Mouse (Mus musculus) neural tube, embryonic 14.5 days (tissue): ENCODE data around the gene Eva1c. TPM values are rescaled to one million over a fixed set of nuclear protein-coding genes. Genes with fewer than 3 reads are reported as not detected.

Source experiments
- ATAC-seq: fragments of 200-750 bp; cut with Nextera tagmentation; 2 replicates; pipeline ENCODE4 v1.8.0; 2017; ENCODE audit warnings: low read depth, mild to moderate bottlenecking, moderate TSS enrichment, moderate library complexity
- H3K27ac ChIP-seq: fragments of 300-500 bp; sonication (generic); 2 replicates; pipeline ENCODE4 v1.5.1; 2014; ENCODE audit warnings: low read depth, mild to moderate bottlenecking, control low read depth, low read length, moderate library complexity, mixed read lengths
- H3K27me3 ChIP-seq: fragments of 300-500 bp; sonication (generic); 2 replicates; pipeline ENCODE4 v1.6.1; 2014; ENCODE audit warnings: low read length; ENCODE audit not compliant: control insufficient read depth, insufficient read depth
- H3K36me3 ChIP-seq: fragments of 300-500 bp; sonication (generic); 2 replicates; pipeline ENCODE4 v1.6.1; 2014; ENCODE audit warnings: low read length, mixed read lengths; ENCODE audit not compliant: control insufficient read depth, insufficient read depth
- H3K4me1 ChIP-seq: fragments of 300-500 bp; sonication (generic); 2 replicates; pipeline ENCODE4 v1.6.1; 2014; ENCODE audit warnings: low read length; ENCODE audit not compliant: control insufficient read depth, insufficient read depth
- H3K4me2 ChIP-seq: fragments of 300-500 bp; sonication (generic); 2 replicates; pipeline ENCODE4 v1.6.1; 2014; ENCODE audit warnings: mild to moderate bottlenecking, low read depth, low read length, control low read depth
- H3K4me3 ChIP-seq: fragments of 300-500 bp; sonication (generic); 2 replicates; pipeline ENCODE4 v1.5.1; 2014; ENCODE audit warnings: low read depth, low read length, control low read depth, mixed read lengths
- H3K9ac ChIP-seq: fragments of 300-500 bp; sonication (generic); replicated peaks from 2 replicates; pipeline ENCODE4 v1.6.1; 2014; ENCODE audit warnings: low read depth, mild to moderate bottlenecking, control low read depth, low read length, mixed read lengths
- H3K9me3 ChIP-seq: fragments of 300-500 bp; sonication (generic); 2 replicates; pipeline ENCODE4 v1.6.1; 2016; ENCODE audit warnings: low read length; ENCODE audit not compliant: control insufficient read depth
- WGBS: fragments of 180-500 bp; shearing (Covaris S2); extraction: QIAGEN DNeasy Blood & Tissue Kit; methylation state at CpG from one replicate; pipeline ENCODE4 v1.1.7; 2014; 5-methylcytosine and 5-hydroxymethylcytosine counted together
- polyA plus RNA-seq: library from polyadenylated mRNA; unstranded; fragments of >200 nt; fragmentation: Nextera tagmentation; extraction: Ambion mirVana; gene quantifications from 2 replicates; pipeline ENCODE4 v1.2.1, GENCODE M21; 2014

The Eva1c gene
- polyA plus RNA-seq, 1 experiment from 2014 or later, result 2.2 TPM

DNA sequence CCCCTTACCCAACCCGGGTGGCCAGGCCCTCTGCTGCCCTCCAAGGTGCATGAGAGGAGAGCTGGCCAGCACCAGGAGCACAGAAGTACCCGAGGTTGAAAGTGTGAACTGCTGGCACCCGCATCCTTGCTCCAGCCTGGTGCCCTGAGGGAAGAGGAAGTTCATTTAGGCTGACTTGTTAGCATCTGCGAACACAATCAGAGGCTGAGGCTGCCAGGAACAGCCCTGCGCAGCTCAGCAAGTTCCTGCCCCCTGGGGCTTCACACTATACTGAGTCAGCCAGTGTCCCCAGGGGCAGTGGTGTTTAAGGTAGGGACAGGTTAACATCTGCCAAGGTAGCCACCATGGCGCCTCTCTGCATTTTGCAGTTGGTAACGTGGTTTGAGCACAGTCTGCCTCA is 41.6 kb downstream of the Eva1c start:
- Histone ChIP-seq H3K27ac (no peak overlapping the region), H3K4me3 (no peak overlapping the region), H3K4me1 (no peaks in the 10 kb centered on the region), H3K9me3 (no peaks in the 10 kb centered on the region), H3K27me3 (no peaks in the 10 kb centered on the region), H3K9ac (no peak overlapping the region), H3K4me2 (no peak overlapping the region), H3K36me3 (no peaks in the 10 kb centered on the region)
- 29% methylated on average over 7 of the region's 7 CpGs for WGBS
- no peak for ATAC-seq

DNA sequence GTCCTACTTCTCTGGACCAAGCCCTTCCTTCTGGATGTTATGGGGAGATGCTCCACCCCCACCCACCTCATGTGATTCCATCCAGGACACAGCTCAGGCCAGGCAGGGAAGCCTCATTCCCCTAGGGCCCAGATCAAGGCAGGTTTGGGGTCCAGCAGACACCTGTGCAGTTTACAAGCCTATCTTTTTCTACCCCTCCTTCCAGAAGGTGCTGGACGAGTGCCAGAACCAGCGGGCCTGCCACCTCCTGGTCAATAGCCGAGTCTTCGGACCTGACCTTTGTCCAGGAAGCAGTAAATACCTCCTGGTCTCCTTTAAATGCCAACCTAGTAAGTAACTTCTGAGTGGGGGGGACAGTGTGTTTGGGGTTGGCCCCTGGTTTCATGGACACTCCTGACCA is 42.8 kb downstream of the Eva1c start:
- no peak for ATAC-seq
- 73% methylated on average over 4 of the region's 4 CpGs for WGBS

GRCm38 (mm10) chr16:90872936-90873335 is 46.4 kb downstream of the Eva1c start:
- Histone ChIP-seq H3K4me2 (no peak overlapping the region), H3K36me3 (no peaks in the 10 kb centered on the region), H3K4me3 (no peak overlapping the region), H3K4me1 (no peaks in the 10 kb centered on the region), H3K27ac (no peak overlapping the region), H3K27me3 (no peaks in the 10 kb centered on the region), H3K9ac (no peak overlapping the region), H3K9me3 (no peaks in the 10 kb centered on the region)
- 77% methylated on average over 8 of the region's 8 CpGs for WGBS
- ATAC-seq, result no peak

More for the DNA sequence above, 42.8 kb downstream of the Eva1c start:
- Histone ChIP-seq H3K4me1 (no peaks in the 10 kb centered on the region), H3K9me3 (no peaks in the 10 kb centered on the region), H3K9ac (no peak overlapping the region), H3K36me3 (no peaks in the 10 kb centered on the region), H3K4me2 (no peak overlapping the region), H3K4me3 (no peak overlapping the region), H3K27ac (no peak overlapping the region), H3K27me3 (no peaks in the 10 kb centered on the region)

DNA sequence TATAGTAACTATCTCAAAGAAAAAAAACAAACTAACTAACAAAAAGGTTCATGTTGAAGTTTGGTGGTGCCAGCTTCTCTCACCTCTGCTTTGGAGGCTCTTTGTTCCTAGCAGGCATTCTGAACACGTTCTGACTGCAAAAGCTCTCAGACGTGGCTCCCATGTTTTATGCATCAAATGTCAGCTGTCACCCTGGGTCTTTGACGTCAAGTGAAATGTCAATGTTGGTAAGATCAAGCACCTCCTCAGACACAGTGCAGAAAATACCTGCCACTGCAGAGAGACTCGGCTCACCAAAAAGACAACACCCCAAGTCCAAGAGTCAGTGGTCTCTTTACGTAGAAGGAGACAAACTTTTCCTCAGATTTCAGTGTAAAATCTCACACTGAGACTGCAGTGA is 48.0 kb downstream of the Eva1c start:
- no peak for ATAC-seq
- 67% methylated on average over 5 of the region's 5 CpGs for WGBS

DNA sequence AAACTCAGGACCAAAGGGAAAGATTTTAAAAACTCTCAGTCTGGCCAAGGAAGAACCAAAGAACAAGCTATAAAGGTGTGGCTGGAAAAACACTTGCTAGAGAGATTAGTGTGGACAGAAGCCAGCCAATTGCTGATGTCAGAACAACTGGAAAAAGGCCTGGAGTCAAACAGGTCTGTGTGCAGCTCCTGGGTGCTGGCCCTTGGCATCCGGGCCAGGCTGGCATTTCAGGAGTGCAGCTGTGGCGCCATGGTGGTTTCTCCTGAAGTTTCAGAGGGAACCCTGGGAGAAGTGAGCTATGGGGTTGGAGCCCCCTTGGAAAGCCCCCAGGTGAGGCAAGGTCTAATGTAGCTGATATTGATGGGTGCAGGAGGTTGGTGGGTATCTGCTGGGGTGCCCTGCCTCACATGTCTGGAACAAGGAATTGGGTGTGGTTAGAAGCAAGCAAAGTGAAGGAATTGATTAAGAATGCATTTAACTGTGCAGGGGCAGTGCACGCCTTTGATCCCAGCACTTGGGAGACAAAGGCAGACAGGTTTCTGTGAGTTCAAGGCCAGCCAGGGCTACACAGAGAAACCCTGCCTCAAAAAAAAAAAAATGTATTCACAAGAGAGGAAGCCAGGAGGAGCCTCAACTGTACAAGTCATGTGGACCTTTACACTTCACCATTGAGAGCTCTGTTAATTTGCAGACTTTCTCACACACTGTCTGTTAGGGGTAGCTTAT is 51.8 kb downstream of the Eva1c start:
- H3K27ac ChIP-seq, result no peak overlapping the region
- no peak overlapping the region for H3K9ac ChIP-seq
- no peak for ATAC-seq
- H3K4me2 ChIP-seq, result no peak overlapping the region
- no peaks in the 10 kb centered on the region for H3K36me3 ChIP-seq
- no peaks in the 10 kb centered on the region for H3K9me3 ChIP-seq
- no peaks in the 10 kb centered on the region for H3K4me1 ChIP-seq
- 93% methylated on average over 3 of the region's 3 CpGs for WGBS
- no peaks in the 10 kb centered on the region for H3K27me3 ChIP-seq
- H3K4me3 ChIP-seq, result no peak overlapping the region

More for the DNA sequence above, 48.0 kb downstream of the Eva1c start:
- Histone ChIP-seq H3K27me3 (no peaks in the 10 kb centered on the region), H3K4me3 (no peak overlapping the region), H3K4me2 (no peak overlapping the region), H3K9me3 (no peaks in the 10 kb centered on the region), H3K4me1 (no peaks in the 10 kb centered on the region), H3K9ac (no peak overlapping the region), H3K36me3 (no peaks in the 10 kb centered on the region), H3K27ac (no peak overlapping the region)

DNA sequence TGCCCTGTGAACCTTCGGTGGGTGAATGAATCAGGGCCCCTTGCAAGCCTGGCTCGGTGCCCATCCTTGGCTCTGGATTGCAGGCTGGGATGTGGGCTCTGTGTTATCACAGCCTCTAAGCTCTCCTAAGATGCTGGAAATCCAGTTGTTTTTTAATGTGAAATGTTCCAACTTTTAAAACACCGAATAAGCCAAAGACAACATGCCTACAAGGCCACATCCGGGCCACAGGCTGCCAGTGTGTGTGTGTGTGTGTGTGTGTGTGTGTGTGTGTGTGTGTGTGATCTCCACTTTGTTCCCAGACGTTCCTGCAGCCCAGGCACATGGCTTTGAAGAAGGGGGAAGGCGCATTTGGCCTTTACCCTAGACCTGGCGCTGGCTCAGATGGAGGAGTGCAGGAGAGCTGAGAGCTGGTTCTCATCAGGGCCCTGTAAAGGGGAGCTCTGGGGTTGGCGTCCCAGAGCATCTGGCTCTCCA is 56.0 kb downstream of the Eva1c start:
- H3K36me3 ChIP-seq, result no peaks in the 10 kb centered on the region
- no peak overlapping the region for H3K4me3 ChIP-seq
- H3K27ac ChIP-seq, result no peak overlapping the region
- ATAC-seq, result no peak
- no peak overlapping the region for H3K4me2 ChIP-seq
- H3K9me3 ChIP-seq, result no peaks in the 10 kb centered on the region
- H3K27me3 ChIP-seq, result no peaks in the 10 kb centered on the region
- H3K9ac ChIP-seq, result no peak overlapping the region
- 61% methylated on average over 8 of the region's 8 CpGs for WGBS
- H3K4me1 ChIP-seq, result no peaks in the 10 kb centered on the region

- ATAC-seq, result no peak
- Histone ChIP-seq H3K27ac (no peak overlapping the region), H3K36me3 (no peaks in the 10 kb centered on the region), H3K9me3 (no peaks in the 10 kb centered on the region), H3K9ac (no peak overlapping the region), H3K4me3 (no peak overlapping the region), H3K27me3 (no peaks in the 10 kb centered on the region), H3K4me2 (no peak overlapping the region), H3K4me1 (no peaks in the 10 kb centered on the region)
- WGBS, result 95% methylated on average over 2 of the region's 2 CpGs
Measured at GRCm38 (mm10) chr16:90885351-90885750, 58.8 kb downstream of the Eva1c start.

DNA sequence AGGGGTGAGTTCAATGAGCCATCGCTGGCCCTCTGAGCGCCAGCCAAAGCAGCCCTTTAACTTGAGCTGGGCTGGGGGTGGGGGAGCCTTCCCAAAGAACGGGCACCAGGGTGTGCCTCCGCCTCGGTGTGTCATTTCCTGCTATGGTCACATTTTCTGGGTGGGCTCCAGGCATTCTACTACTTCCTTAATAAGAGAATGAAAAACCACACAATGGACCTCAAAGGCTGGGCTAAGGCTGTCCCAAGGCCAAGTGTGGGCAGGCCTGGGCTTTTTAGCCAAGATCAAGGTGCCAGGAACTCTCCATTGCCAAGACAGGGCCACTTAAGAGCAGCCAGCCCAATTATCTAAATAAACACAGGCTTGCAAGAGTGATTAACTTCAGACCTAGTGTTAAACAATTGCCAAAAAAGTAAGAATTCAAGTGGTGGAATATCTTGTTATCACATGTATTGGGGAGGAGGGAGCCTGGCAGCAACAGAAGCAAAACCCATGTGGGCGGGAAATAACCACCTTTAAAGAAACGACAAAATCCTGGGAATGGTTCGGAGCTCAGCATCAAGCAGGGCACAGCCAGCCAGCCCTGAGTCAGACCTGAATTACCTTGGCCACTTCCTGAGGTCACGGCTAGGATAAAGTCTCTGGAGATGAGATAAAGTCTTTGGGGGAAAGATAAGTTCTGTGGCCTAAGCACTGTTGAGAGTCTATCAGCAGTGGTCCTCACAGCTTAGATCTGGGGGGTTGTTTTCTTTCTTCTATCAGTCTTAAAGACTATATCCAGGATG is 59.5 kb downstream of the Eva1c start:
- Histone ChIP-seq H3K4me1 (no peaks in the 10 kb centered on the region), H3K9me3 (no peaks in the 10 kb centered on the region), H3K36me3 (no peaks in the 10 kb centered on the region), H3K4me3 (no peak overlapping the region), H3K27me3 (no peaks in the 10 kb centered on the region), H3K27ac (no peak overlapping the region), H3K4me2 (no peak overlapping the region), H3K9ac (no peak overlapping the region)
- ATAC-seq, result no peak
- 77% methylated on average over 9 of the region's 9 CpGs for WGBS

DNA sequence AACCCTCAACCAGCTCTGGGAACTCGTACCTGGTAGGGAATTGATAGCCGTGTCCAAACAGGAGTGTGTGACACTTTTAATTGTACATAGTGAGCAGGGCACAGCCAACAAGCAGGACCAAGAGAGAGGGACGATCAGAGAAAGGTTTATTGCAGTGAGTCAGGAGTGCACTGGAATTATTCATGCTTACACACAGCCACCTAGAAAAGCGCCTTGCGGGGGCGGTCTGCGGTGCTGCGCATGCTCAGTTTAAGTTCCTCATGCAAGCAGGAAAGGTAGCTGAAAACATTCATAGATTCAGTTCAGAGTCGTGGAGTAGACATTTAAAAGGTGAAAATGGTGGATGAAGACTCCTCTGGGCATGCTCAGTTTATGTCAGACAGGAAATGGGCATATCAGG is 64.2 kb downstream of the Eva1c start:
- H3K27ac ChIP-seq, result no peak overlapping the region
- H3K4me1 ChIP-seq, result no peaks in the 10 kb centered on the region
- WGBS, result 91% methylated on average over 9 of the region's 9 CpGs
- no peak overlapping the region for H3K4me2 ChIP-seq
- ATAC-seq, result no peak
- H3K27me3 ChIP-seq, result no peaks in the 10 kb centered on the region
- no peaks in the 10 kb centered on the region for H3K36me3 ChIP-seq
- H3K9ac ChIP-seq, result no peak overlapping the region
- no peak overlapping the region for H3K4me3 ChIP-seq
- H3K9me3 ChIP-seq, result no peaks in the 10 kb centered on the region
